Mouse (Mus musculus) forebrain, postnatal 0 days (tissue): ENCODE data around the gene Zmynd19. TPM values are rescaled to one million over a fixed set of nuclear protein-coding genes. Genes with fewer than 3 reads are reported as not detected.
"Not testable (repeated sequence)": the region's sequence is repeated elsewhere in the genome, so short reads cannot be mapped to it uniquely, and the experiment has no call there.

ENCODE experiments used
- ATAC-seq: fragments of 200-750 bp; cut with Nextera tagmentation; 2 replicates; pipeline ENCODE4 v1.8.0; 2017; ENCODE audit warnings: mild to moderate bottlenecking, moderate library complexity
- DNase-seq: peaks from one replicate; pipeline ENCODE4 v3.0.0-alpha.2; 2015
- H3K27ac ChIP-seq: fragments of 300-500 bp; sonication (generic); 2 replicates; pipeline ENCODE4 v1.5.1; 2014; ENCODE audit warnings: low read depth, mild to moderate bottlenecking, antibody characterized with exemption, low read length, moderate library complexity, mixed read lengths
- H3K27me3 ChIP-seq: fragments of 300-500 bp; sonication (generic); 2 replicates; pipeline ENCODE4 v1.6.1; 2014; ENCODE audit warnings: mild to moderate bottlenecking, low read length, mixed read lengths; ENCODE audit not compliant: insufficient read depth
- H3K36me3 ChIP-seq: fragments of 300-500 bp; sonication (generic); 2 replicates; pipeline ENCODE4 v1.6.1; 2014; ENCODE audit warnings: mild to moderate bottlenecking, moderate library complexity; ENCODE audit not compliant: insufficient read depth
- H3K4me1 ChIP-seq: fragments of 300-500 bp; sonication (generic); 2 replicates; pipeline ENCODE4 v1.6.1; 2014; ENCODE audit warnings: antibody characterized with exemption; ENCODE audit not compliant: insufficient read depth
- H3K4me2 ChIP-seq: fragments of 300-500 bp; sonication (generic); 2 replicates; pipeline ENCODE4 v1.6.1; 2014; ENCODE audit warnings: low read depth, mild to moderate bottlenecking, moderate library complexity
- H3K4me3 ChIP-seq: fragments of 300-500 bp; sonication (generic); 2 replicates; pipeline ENCODE4 v1.5.1; 2014; ENCODE audit warnings: low read depth, low read length, mixed read lengths
- H3K9ac ChIP-seq: fragments of 300-500 bp; sonication (generic); 2 replicates; pipeline ENCODE4 v1.6.1; 2014; ENCODE audit warnings: mild to moderate bottlenecking
- H3K9me3 ChIP-seq: fragments of 300-500 bp; sonication (generic); 2 replicates; pipeline ENCODE4 v1.6.1; 2016; ENCODE audit warnings: low read length
- CTCF ChIP-seq: sonication (generic); IDR thresholded peaks from 2 replicates; pipeline ENCODE4 v1.5.1; 2016; ENCODE audit warnings: antibody characterized with exemption, control low read depth, low read depth
- WGBS: fragments of 180-500 bp; shearing (Covaris S2); extraction: QIAGEN DNeasy Blood & Tissue Kit; methylation state at CpG from one replicate; pipeline ENCODE4 v1.1.7; 2014; 5-methylcytosine and 5-hydroxymethylcytosine counted together
- polyA plus RNA-seq: library from polyadenylated mRNA; unstranded; fragments of >200 nt; fragmentation: Nextera tagmentation; extraction: Ambion mirVana; gene quantifications from 2 replicates; pipeline ENCODE4 v1.2.1, GENCODE M21; 2015
- total RNA-seq: library from RNA; depleted of rRNA; stranded (reverse); fragments of >200 nt; gene quantifications from 2 replicates; pipeline ENCODE4 v1.2.3, GENCODE M21; 2014

Gene Zmynd19
- total and polyA plus RNA-seq, 2 experiments from 2014 or later, result 21.9 to 34.9 TPM

GRCm38 (mm10) chr2:24935057-24935796, 14.4 kb upstream of the Zmynd19 start, which contains the start of gene Arrdc1:
Arrdc1 (minus strand) TSS chr2:24935252.
- Histone ChIP-seq H3K4me1 (peaks cover 11% of the 10 kb centered on the region; the same call in 1 of the 2 replicates), H3K4me3 (peak within 1 kb of the TSS; percentile 64), H3K36me3 (no peaks in the 10 kb centered on the region), H3K4me2 (peak within 1 kb of the TSS; percentile 88), H3K9me3 (no peaks in the 10 kb centered on the region), H3K9ac (peak within 1 kb of the TSS; percentile 76), H3K27ac (peak within 1 kb of the TSS; percentile 36), H3K27me3 (no peaks in the 10 kb centered on the region)
- DNase-seq, result peak; percentile 89
- peak; percentile 75 for TF ChIP-seq CTCF
- ATAC-seq, result peak; percentile 90
- WGBS, result 3% methylated on average over 49 of the region's 49 CpGs

GRCm38 (mm10) chr2:24942092-24942491, 7.5 kb upstream of the Zmynd19 start:
- DNase-seq (no peak), ATAC-seq (no peak)
- Histone ChIP-seq H3K9ac (no peak overlapping the region), H3K4me2 (no peak overlapping the region), H3K9me3 (no peaks in the 10 kb centered on the region), H3K4me3 (no peak overlapping the region), H3K4me1 (no peaks in the 10 kb centered on the region), H3K36me3 (no peaks in the 10 kb centered on the region), H3K27ac (no peak overlapping the region), H3K27me3 (no peaks in the 10 kb centered on the region)
- no peak for TF ChIP-seq CTCF
- 77% methylated on average over 4 of the region's 4 CpGs for WGBS

- WGBS, result 49% methylated on average over 2 of the region's 2 CpGs
- ATAC-seq, H3K27me3 ChIP-seq, H3K4me1 ChIP-seq, H3K9ac ChIP-seq, H3K27ac ChIP-seq, H3K9me3 ChIP-seq, H3K4me2 ChIP-seq, DNase-seq, H3K36me3 ChIP-seq, H3K4me3 ChIP-seq: not testable (repeated sequence)
- TF ChIP-seq CTCF, result peak; percentile 37
Measured at GRCm38 (mm10) chr2:24944304-24944703, 5.3 kb upstream of the Zmynd19 start.

GRCm38 (mm10) chr2:24950189-24950535, 570 bp downstream of the Zmynd19 start:
- Histone ChIP-seq H3K4me2 (peak overlapping the region; percentile 93), H3K27me3 (no peaks in the 10 kb centered on the region), H3K36me3 (peaks cover 33% of the 10 kb centered on the region), H3K27ac (0 out of 2 replicates have a peak overlapping the region, but pooled peaks have one; percentile 71), H3K4me1 (peaks cover 9% of the 10 kb centered on the region), H3K4me3 (peak overlapping the region; percentile 92), H3K9ac (peak overlapping the region; percentile 81), H3K9me3 (no peaks in the 10 kb centered on the region)
- DNase-seq (peak; percentile 15), ATAC-seq (no peak; the same call in 1 of the 2 replicates)
- under 1% methylated on average over 31 of the region's 31 CpGs for WGBS
- no peak for TF ChIP-seq CTCF

GRCm38 (mm10) chr2:24952537-24953055, 3.0 kb downstream of the Zmynd19 start:
- H3K9ac ChIP-seq, result no peak overlapping the region
- peaks cover 9% of the 10 kb centered on the region for H3K4me1 ChIP-seq
- no peak overlapping the region for H3K27ac ChIP-seq
- no peak overlapping the region for H3K4me3 ChIP-seq
- no peak for DNase-seq
- no peak for TF ChIP-seq CTCF
- H3K4me2 ChIP-seq, result no peak overlapping the region
- no peaks in the 10 kb centered on the region for H3K9me3 ChIP-seq
- 86% methylated on average over 4 of the region's 4 CpGs for WGBS
- ATAC-seq, result no peak
- peaks cover 44% of the 10 kb centered on the region for H3K36me3 ChIP-seq
- no peaks in the 10 kb centered on the region for H3K27me3 ChIP-seq

- H3K27ac ChIP-seq, result no peak overlapping the region
- TF ChIP-seq CTCF, result peak; percentile 67
- peaks cover 43% of the 10 kb centered on the region for H3K36me3 ChIP-seq
- H3K9ac ChIP-seq, result no peak overlapping the region
- no peaks in the 10 kb centered on the region for H3K27me3 ChIP-seq
- ATAC-seq (no peak; the same call in 1 of the 2 replicates), DNase-seq (no peak)
- WGBS, result 43% methylated on average over 3 of the region's 3 CpGs
- no peaks in the 10 kb centered on the region for H3K9me3 ChIP-seq
- H3K4me1 ChIP-seq, result peaks cover 6% of the 10 kb centered on the region; the same call in 1 of the 2 replicates
- no peak overlapping the region for H3K4me3 ChIP-seq
- no peak overlapping the region for H3K4me2 ChIP-seq
Measured at GRCm38 (mm10) chr2:24960910-24961309, 11.3 kb downstream of the Zmynd19 start.
